Mouse (Mus musculus): ENCODE results near the gene Ptprj.

The Ptprj gene

DNA sequence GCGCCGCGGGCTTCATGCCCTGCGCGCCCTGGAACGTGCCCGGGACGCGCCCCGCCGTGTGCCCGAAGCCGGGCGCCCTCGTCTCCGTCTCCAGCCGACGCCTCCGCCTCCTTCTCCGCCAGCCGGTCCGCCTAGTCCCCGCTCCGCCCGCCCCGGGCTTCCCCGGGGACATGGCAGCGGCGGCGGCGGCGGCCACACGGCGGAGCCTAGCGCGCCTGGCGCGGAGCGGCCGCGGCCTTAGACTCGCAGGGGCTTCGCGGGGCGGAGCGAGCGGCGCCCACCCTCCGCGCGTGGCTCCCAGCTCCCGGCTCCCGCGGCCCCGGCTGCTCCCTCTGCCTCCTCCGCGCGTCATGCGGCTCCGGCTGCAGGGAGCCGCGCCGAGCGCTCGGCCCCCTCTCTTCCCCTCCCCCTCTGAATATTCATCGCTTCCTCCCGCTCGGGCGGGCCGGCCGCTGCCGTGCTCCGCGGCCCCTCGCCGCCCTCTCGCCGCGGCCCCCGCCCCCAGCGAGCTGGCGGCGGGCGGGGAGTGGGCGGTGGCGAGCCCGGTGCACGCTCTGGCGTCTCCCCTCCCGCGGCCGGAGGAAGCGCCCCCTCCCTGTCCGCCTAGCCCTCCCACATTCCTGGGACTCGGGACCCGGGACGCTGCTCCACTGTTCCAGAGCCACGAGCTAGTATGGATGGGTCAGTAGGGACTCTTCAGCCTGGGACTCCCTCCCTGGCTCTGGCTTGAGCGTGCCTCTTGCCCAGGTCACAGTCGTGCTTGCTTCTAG, at the start of gene Ptprj:
Gene Ptprj (minus strand): TSS at position 412 of the 770 bp plus-strand sequence.
- peak; percentile 67 for DNase-seq

DNA sequence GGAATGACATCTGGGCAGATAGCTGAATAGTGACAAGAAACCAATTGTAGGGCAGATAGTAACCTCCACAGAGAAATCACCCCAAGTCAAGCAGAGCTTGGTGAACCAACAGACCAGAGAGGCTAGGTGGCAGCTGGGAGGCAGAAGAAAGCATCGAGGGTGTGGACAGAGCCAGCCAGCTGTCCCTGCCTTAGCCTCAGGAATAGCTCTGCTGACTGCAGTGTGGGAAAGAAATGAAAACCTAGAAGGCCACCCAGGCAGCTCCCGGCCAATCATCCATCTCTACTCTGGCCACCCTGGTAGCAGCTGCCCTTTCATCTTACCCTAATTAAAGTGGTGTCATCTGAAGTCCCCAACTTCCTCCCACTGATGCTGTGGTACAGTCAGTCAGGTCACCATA, 49.1 kb upstream of the Ptprj start:
- no peak for DNase-seq

DNA sequence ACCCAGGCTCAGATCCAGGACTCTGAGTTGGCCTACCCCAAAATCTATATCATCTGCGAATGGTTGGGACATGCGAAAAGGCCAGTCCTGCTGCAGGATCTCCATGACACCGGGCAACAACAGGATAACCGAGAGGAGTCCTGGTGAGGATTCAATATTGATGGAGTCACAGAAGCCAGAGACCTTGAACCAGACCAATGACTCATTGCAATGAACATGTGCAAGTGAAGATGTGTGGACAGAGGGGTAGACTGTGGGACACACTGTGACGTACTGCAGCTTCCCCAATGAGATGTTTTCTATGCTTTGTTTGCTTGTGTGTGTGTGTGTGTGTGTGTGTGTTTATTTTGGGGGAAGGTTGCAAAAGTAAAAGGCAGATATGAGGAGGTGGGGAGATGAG, 47.8 kb upstream of the Ptprj start:
- DNase-seq: no peak

DNA sequence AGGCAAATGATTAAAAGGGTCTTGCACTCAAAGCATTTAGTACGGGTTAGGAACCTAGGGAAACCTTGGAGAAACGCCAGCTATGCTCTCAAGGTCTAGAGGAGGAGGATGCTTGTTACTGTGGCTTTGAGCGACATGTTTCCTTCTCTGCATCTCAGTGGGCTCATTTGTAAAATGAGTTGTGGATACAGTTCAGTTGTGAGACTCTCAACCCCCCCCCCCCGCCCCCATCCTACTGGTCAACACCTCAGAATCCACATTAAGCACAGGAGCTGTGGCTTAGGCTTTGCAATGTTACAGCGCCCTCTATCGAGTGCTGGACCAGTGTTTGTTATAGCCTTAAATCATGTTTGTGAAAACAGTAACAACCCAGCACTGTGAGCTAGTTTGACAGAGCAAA, 44.5 kb upstream of the Ptprj start:
- peak; percentile 68 for DNase-seq

DNA sequence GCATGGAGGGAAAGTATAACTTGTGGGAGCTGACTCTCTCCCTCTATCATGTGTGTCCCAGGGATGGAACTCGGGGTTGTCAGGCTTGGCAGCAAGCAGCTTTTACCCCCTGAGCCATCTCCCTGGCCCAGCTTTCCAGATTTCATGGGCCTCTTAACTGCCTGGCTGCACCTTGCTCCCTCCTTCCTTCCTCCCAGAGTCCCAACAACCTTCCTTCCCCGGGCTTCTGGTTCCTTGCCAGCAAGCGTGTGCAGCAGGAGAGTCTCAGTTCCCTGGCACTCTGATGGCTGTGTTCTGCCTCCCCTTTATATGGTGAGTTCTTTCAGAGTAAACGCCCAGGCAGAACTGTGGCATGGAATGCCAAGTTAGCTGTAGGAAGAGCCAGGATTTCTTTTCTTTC, 43.9 kb upstream of the Ptprj start:
- DNase-seq: peak; percentile 21

DNA sequence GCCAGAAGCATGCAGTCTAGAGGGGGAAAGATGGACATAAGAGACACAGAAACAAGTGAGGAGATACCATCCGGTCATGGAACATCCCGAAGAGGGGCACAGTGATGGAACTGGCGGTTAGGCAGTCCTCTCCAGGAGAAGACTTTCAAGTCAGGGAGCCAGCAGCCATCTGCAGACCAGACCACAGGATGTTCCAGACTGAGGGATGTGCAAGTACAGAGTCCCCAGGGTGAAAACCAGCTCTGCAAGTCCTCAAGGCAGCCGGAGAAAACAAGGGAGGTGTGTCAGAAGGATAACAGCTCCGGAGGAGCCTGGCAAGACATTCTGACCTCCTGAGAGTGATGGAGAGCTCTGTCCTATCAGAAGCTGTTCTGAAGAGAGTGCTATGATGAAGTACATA, 40.4 kb upstream of the Ptprj start:
- DNase-seq: no peak

DNA sequence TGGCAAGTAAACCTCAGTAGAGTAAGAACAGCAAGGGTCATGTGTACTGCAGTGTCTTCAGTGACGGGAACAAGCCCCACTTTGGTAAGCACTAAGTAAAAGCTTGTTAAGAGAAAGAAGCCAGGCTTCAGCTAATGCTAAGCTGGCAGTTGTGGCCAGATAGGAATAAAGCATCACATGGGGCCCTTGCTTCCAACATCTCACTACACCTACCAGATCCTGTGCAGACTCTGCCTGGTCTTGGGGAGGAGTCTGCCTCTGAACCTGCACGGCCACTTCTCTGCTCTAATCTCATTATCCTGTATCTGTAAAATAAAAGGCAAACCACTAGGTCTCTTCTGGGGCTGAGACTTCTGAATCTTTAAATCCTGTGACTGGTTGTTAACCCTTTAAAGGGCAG, 39.2 kb upstream of the Ptprj start:
- no peak for DNase-seq

DNA sequence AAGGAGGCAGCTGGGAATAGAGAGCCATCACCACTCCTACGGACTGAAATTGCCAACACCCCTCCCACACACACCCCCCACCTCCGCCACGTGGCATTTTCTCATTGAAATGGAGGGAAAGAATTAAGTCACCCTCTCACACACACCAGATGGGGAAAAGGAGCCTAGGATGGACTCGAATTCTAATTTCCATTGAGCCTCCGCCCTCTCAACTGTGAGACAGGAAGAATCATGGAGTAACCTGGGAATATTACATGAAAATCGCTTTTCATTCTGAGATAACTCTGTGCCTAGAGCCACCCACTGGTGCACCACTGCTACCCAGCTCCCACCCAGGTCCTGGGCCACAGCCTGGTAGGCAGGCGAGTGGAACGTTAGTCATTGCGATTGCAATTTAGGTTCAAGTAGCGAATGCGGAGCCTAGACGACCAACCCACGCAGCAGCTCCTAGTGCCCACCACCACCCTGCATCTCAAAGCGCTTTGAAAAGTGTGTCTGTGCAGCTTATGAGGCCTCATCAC, 34.3 kb upstream of the Ptprj start:
- no peak for DNase-seq

DNA sequence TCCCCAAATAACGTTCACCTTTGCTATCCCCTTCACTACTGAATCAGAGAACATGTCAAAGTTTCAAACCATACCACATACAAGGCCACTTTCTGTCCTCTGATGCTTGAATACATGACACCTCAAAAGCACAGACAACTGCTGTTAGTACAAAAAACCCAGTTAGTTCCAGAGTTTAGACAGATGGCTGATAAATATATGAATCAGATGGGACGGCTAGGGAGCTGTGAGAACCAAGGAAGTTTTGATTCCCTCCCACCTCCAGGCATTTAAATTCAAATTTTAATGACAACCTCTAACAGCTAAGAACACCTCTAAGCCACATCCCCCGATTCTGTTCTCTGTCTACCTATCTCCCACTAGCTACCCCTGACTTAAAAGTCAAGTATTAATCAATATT, 33.1 kb upstream of the Ptprj start:
- DNase-seq: no peak

DNA sequence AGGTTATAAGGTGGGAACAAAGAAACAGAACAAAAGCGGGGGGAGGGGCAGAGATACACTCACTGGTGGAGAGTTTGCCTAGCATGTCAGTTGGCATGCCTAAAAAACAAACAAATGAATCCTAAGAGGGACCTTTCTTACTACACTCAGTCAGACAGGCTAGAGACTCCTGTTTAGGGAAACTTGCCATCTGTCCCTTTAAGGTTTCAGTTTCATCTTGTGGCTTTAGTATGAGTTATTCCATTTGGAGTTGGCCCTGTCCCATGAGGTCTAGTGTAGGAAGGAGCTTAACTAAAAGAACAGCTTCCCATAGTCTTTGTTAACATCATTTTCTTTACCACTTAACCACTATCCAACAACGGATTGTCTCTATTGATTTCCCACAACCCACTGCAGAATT, 32.6 kb upstream of the Ptprj start:
- DNase-seq: no peak

DNA sequence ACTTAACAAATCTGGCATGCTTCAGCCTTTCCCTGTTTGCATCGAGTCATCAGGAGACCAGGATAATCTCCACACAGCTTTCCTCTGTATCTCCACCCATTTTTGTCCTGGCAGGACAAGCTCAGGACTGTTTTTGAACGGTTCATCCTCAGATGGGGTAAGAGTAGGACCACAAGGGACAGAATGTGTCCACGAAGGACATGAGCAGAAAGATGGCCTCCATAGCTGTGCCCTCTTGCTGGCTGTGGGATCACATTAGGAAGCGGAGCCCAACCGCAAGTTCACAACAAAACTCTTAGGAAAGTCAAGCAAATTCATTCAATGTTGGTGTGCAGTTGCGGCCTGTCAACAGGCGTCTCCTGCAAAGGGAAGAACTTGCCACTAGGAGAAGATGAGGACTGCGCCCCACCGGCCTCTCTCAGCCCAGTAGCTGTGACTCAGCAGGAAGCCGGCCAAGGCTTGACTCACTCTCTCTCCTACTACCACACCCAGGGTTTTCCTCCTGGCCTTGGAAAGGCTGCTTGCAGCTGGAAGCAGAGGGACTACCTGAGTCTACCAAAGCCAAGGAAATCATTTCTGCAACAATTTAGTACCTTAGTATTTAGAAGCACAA, 31.6 kb upstream of the Ptprj start:
- DNase-seq: no peak

DNA sequence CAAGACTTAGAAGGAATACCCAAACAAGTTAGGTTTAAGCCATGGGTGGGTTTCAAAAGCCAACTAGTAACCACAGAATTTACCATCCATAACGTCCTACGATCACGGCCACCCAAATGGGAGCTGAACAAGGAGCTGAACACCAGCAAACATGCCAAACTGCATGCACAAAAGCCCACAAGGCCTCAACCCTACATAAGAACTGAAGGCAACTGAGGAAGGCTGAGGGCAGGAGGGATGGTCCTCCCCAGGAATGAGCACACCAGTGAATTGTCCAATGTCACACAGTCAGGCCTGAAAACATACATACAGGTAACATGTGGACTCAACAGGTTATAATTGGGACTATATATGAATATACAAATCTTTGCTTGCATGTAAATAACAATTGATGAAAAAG, 20.6 kb upstream of the Ptprj start:
- DNase-seq: no peak

DNA sequence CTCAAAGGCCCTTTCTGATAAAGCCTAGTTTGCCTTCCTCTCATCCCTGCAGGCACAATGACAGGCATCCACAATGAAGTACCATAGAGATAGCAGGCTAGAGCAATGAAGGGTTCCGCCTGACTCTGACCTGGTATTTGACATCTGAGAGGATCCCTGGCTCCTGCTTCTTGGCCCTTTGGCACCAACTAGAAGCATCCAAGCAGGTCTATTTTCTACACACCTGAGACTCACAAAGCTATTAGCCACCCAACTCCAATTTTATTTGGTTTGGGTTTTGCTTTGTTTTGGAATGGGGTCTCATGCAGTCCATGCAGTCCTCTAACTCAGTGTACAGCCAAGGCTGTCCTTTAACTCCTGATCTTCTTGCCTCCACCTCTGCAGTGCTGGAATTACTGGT, 7.7 kb upstream of the Ptprj start:
- DNase-seq: no peak

DNA sequence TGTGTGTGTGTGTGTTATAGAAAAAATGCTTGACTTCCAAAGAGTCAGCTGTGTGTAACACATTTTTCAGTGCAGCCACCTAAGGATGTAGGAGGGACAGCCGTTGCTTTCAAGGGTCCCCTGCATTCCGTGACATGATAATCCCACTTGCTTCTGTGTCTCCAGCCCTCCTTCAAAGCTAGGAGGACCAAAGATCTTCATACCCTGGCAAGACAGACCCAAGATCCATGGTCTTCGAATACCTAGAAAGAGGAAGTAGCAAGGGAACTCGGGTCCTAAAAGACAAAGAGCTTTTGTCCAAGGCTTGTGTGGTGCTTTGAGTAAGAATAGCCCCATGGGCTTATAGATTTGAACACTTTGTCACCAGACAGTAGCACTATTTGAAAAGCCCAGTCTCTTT, 4.1 kb upstream of the Ptprj start:
- no peak for DNase-seq

DNA sequence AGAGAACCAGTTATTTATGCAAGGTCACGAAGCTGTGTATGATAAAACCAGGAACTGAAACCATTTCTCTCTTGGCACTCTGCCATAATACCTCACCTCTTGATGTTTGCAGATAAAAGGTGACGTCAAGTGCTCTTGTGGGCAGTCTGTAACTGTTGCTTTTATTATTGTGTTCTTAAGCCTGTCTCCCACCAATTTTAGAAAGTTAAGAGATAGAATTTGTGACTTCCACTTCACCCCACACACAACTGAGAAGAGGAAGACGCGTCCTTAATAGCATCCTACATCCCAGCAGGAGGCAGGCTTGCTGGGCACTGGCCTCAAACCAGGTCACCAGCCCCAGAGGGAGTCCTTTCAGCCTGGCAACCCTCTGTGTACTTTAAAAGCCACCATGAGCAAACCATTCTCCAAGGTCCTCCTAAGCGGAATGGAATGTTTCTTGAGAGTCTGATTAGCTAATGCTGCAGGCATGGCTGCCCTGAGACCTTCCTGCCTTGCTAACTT, 3.2 kb upstream of the Ptprj start:
- no peak for DNase-seq

DNA sequence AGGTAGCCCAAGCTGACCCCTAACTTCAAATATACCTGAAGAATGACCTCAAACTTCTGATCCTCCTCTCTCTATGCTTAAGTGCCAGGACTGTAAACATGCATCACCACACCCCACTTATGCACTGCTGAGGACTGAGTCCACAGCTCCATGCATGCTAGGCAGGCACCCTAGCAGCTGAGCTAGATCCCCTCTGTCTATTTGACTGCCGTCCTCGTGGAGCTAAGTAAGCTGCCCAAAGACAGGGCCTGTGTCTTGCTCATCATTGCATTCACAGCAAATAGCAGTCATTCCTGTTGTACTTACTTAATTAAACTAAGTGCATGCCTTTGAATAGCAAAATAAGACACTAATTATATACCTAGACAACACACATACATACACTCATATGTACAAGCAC, 2.4 kb upstream of the Ptprj start:
- no peak for DNase-seq

DNA sequence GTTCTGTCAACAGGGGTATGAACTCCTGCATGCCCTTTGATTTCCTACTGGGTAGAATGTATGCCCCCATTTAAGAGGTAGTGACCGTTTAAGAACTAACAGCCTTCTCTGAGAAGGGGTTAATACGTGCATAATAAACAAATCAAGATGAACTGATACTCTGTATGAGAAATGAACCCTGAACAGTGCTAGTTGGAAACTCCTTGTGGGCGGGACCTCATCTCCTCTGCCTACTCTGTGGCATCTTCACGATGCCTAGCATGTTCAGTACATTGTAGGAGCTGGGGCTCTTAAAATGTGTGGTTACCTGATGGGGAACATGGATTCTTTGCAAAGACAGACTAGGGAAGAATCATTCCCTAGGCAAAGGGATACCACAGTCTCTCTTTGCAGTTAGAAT, 1.9 kb upstream of the Ptprj start:
- no peak for DNase-seq

DNA sequence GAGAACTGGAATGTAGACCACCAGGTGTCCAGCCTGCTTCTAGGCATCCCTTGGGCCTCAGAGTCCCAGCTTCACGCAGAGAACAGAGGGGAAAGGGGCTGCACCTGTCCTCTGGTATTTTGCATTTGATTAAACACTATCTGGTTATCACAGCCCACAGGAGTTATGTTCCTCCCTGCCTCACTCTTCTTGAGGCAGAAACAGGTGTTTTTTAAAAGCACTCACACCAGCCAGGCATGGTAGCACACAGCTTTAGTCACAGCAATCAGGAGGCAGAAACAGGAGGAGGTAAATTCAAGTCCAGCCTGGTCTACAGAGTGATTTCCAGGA, 1.3 kb upstream of the Ptprj start:
- no peak for DNase-seq

DNA sequence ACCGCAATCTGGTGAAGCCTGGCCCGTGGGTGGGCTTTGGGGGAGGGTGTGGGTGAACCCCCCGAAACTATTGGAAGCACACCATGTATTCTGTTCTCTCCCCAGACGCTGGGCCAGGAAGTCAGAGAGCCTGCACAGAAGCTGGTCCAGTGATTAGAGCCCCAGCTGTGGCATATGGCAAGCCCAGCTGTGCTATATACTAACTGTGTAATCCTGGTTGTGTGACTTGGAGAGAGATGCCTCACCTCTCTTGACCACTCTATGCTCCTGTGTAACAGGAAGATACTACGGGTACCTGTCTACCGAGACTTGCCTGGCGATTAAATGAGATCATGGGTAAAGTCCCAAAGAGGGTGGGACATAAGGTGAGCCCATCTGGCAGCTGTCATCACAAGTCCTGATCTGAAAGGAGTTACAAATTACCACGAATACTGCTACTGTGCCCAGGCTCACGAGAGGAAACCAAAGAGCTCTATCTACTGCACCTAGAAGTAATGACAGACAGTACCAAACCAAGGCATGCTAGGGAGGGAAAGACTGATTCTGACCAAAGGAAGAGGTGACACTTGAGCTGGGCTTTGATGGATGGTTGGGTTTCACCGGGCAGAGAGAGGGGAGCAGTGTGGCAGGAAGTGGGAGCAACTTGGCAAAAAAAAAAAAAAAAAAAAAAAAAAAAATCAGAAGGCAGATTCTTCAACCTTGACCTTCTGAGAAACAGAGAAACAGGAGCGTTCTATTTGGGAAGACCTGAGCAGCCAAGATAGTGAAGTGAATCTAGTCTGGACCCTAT, 754 bp upstream of the Ptprj start:
- DNase-seq: no peak

DNA sequence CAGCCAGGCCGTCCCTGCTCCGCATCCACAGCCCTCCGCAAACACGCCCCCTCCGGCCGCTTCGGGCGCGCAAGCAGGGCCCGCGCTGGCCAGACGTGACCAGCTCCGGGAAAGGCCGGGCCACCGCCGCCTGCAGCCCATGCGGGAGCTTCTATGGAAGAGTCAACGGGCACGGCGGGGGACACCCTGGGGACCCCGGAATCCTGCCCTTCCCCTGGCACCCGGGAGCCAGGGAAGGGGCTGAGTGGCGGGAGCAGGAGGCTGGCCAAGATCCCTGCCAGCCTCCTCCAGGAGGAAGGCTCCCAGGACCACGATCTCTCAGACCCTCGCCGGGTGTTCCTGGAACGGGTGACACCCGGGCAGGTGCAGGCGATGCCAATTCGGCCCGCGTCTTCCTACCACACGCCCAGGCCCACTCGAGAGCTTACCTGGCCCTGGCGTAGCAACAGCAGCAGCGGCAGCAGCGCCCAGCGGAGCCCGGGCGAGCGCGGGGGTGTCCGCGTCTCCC, 665 bp downstream of the Ptprj start:
- DNase-seq: peak; percentile 66

DNA sequence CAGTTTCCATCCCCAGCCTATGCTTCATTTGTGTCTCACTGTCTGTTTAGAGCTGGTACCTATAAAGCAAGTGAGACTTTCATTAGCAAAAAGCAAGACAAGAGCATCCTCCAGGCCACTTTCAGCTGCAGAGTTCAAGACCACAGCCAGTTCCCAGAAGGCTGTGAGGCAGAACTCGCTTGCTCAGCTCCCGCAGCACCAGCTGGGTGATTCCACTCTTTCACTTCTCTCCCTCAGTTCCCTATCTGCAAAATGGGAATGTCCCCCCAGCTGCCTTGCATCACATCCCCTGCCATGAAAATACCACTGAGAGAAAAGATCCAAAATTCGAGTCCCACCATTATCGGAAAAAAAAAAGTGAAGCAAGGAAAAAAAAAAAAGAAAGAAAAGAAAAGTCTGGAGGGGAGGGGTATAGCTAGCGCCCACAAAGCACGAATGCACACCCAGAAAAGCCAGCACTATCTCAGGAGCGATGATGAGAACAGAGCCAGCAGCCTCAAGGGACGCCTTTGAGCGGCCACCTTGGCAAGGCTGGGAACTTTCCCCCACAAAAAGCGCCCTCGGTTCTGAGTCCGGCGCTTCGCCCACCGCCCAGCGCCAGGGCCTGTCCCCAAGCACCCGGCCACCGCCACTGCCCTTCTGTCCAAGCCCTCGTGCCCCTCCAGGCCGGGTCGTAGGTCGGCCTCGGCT, 1.3 kb downstream of the Ptprj start:
- no peak for DNase-seq

DNA sequence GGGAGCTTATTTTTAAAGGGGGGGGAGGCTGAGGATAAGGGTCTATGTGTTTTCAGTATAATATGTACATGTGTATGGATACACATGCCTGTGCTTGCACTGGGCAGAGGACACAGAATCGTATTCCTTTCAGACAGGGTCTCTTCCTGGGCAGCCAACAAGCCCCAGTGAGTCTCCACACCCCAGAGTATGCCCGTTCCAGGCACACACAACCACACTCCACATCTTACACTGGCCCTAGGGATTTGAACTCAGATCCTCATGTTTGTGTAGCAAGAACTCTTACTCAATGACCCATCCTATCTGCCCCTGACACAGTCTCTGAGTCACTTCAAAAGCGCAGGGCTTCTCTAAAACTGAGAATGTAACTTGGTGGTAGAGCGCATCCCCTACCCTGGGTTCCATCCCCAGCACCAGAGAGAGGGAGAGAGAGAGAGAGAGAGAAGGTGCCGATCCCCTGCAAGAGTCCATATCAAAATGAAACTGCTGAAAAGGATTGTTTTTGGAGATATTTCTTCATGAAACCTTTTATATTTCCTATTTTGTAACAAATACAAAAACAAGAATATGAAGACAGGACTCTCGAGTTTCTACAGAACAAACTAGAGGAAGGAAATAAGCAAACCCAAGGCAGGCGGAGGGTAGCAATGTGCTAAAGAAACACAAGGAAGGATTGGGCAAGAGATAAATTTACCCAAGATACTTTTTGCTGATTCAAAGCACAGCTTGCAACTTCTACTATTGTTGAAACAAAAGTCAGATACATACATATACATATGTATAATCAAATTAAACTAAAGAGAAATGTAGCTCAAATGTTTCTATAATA, 2.8 kb downstream of the Ptprj start:
- no peak for DNase-seq

Measured in cerebellum, adult 11 months (tissue).